Comparison of ENCODE assay signal across 9 mouse cellular contexts in the genomic region with DNA sequence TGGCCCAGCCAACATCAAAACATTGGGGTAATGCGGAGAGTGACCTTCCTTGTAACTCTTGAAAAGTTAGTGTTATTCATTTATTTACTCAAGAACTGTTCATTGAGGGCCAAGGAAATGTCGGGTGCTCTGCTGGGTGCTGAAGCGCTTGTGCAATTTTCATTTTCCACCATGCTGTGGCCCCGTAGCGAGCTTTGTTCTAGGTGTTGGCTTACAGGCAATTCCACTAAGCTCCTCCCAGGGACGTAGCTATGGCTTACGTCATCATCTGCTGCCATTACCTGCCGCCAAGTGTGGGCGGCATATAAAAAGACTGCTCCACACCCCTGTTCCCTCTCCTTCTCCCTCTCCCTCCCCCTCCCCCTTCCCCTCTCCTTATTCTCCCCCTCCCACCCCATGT. TPM values are rescaled to one million over a fixed set of nuclear protein-coding genes. Genes with fewer than 3 reads are reported as not detected.
A peak's percentile ranks its signal among the peaks of the same experiment; 100 is the strongest.
DNase-seq lines count a peak whose midpoint lies in the region; ATAC-seq lines count a peak whose summit lies in the region.
"Had no signal": no experiment of that assay in that cellular context is flagged by ENCODE, and none has a peak within 500 bp of the region (broad histone marks: within the 10 kb centered on the region; RNA-seq: fewer than 3 reads in every experiment).

No protein-coding gene starts in this region.

- no peak for DNase-seq in heart, postnatal 4 days
- peak; percentile 77 for DNase-seq in embryonic facial prominence, embryonic 11.5 days (ENCODE audit: low spot score)
- no peak for DNase-seq in limb, embryonic 10.5 days (ENCODE audit: low spot score)
- peak; percentile 57 for DNase-seq in midbrain, embryonic 14.5 days
- DNase-seq in adrenal gland, postnatal 4 days (ENCODE audit: low spot score in 2 of 2), result no peak
- no peak for DNase-seq in urinary bladder, postnatal 14 days (ENCODE audit: low spot score)
- no peak for DNase-seq in cerebellum, postnatal 14 days

- no peak overlapping the region for H3K4me3 ChIP-seq in heart, embryonic 14.5 days (ENCODE audit: control insufficient read depth in 1 of 2, insufficient read depth in 1 of 2, low read depth in 1 of 2, low read length in 2 of 2)
- H3K4me3 ChIP-seq in embryonic facial prominence, embryonic 11.5 days (ENCODE audit: low read depth, low read length), result no peak overlapping the region
- H3K4me3 ChIP-seq in limb, embryonic 10.5 days, result peak overlapping the region; percentile 35
- H3K4me3 ChIP-seq in midbrain, embryonic 14.5 days (replicated peaks; ENCODE audit: low read depth, low read length), result peak overlapping the region; percentile 9; the same call in 1 of the 2 replicates

- peaks cover 23 to 31% of the 10 kb centered on the region in 2 experiments for H3K4me1 ChIP-seq in heart, embryonic 14.5 days (ENCODE audit: control insufficient read depth in 2 of 2, insufficient read depth in 2 of 2, low read length in 2 of 2)
- H3K4me1 ChIP-seq in embryonic facial prominence, embryonic 11.5 days (ENCODE audit: control insufficient read depth, insufficient read depth, low read length), result peaks cover 13% of the 10 kb centered on the region
- peaks cover 72% of the 10 kb centered on the region for H3K4me1 ChIP-seq in limb, embryonic 10.5 days
- H3K4me1 ChIP-seq in midbrain, embryonic 14.5 days (ENCODE audit: control insufficient read depth, insufficient read depth, low read length), result 0 out of 2 replicates have a peak, but pooled peaks cover 3% of the 10 kb centered on the region

- H3K4me2 ChIP-seq in heart, embryonic 14.5 days (ENCODE audit: low read length), result peak overlapping the region; percentile 49
- peak overlapping the region; percentile 26 for H3K4me2 ChIP-seq in embryonic facial prominence, embryonic 11.5 days (ENCODE audit: low read depth, low read length)
- peak overlapping the region; percentile 41 for H3K4me2 ChIP-seq in midbrain, embryonic 14.5 days (ENCODE audit: low read length)

- no peaks in the 10 kb centered on the region for H3K27me3 ChIP-seq in heart, embryonic 14.5 days (ENCODE audit: control insufficient read depth, insufficient read depth, low read length)
- H3K27me3 ChIP-seq in embryonic facial prominence, embryonic 11.5 days (ENCODE audit: control insufficient read depth, insufficient read depth, low read length), result no peaks in the 10 kb centered on the region
- no peaks in the 10 kb centered on the region for H3K27me3 ChIP-seq in limb, embryonic 10.5 days (ENCODE audit: low read depth, poor library complexity, severe bottlenecking)
- no peaks in the 10 kb centered on the region for H3K27me3 ChIP-seq in midbrain, embryonic 14.5 days (ENCODE audit: control insufficient read depth, insufficient read depth, low read length)

- WGBS in heart, embryonic 14.5 days, result 22% methylated on average over 9 of the region's 9 CpGs
- 13% methylated on average over 9 of the region's 9 CpGs for WGBS in embryonic facial prominence, embryonic 11.5 days
- WGBS in limb, embryonic 10.5 days, result 20% methylated on average over 9 of the region's 9 CpGs
- 27% methylated on average over 9 of the region's 9 CpGs for WGBS in midbrain, embryonic 14.5 days

- H3K36me3 ChIP-seq in heart, embryonic 14.5 days (ENCODE audit: control insufficient read depth, insufficient read depth, low read length), result no peaks in the 10 kb centered on the region
- no peaks in the 10 kb centered on the region for H3K36me3 ChIP-seq in embryonic facial prominence, embryonic 11.5 days (replicated peaks; ENCODE audit: control insufficient read depth, insufficient read depth, low read depth, low read length)
- no peaks in the 10 kb centered on the region for H3K36me3 ChIP-seq in limb, embryonic 10.5 days
- no peaks in the 10 kb centered on the region for H3K36me3 ChIP-seq in midbrain, embryonic 14.5 days (ENCODE audit: control insufficient read depth, insufficient read depth, low read length)
- H3K36me3 ChIP-seq: G1E had no signal

- no peak for ATAC-seq in heart, embryonic 14.5 days (ENCODE audit: insufficient number of reproducible peaks, insufficient read depth, low FRiP score, low read depth)
- ATAC-seq in embryonic facial prominence, embryonic 11.5 days (replicated peaks; ENCODE audit: insufficient number of reproducible peaks, low FRiP score, low TSS enrichment, low read depth), result no peak
- ATAC-seq in midbrain, embryonic 14.5 days (ENCODE audit: low FRiP score, low TSS enrichment), result no peak

- no peaks in the 10 kb centered on the region for H3K9me3 ChIP-seq in heart, embryonic 14.5 days (ENCODE audit: control insufficient read depth, low read length)
- no peaks in the 10 kb centered on the region for H3K9me3 ChIP-seq in embryonic facial prominence, embryonic 11.5 days (replicated peaks; ENCODE audit: control insufficient read depth, low read length)
- no peaks in the 10 kb centered on the region for H3K9me3 ChIP-seq in limb, embryonic 10.5 days (replicated peaks)
- H3K9me3 ChIP-seq in midbrain, embryonic 14.5 days (ENCODE audit: control insufficient read depth, low read length), result no peaks in the 10 kb centered on the region
- H3K9me3 ChIP-seq: G1E had no signal

- H3K27ac ChIP-seq in heart, embryonic 14.5 days (replicated peaks in 1 of 2; ENCODE audit: control insufficient read depth in 1 of 2, insufficient read depth in 1 of 2, low read depth in 2 of 2, low read length in 2 of 2), result 0 out of 4 replicates have a peak overlapping the region, but pooled peaks have one; percentile 24 to 44
- peak overlapping the region; percentile 79 for H3K27ac ChIP-seq in embryonic facial prominence, embryonic 11.5 days (replicated peaks; ENCODE audit: low read depth, low read length)
- peak overlapping the region; percentile 88 for H3K27ac ChIP-seq in limb, embryonic 10.5 days
- no peak overlapping the region for H3K27ac ChIP-seq in midbrain, embryonic 14.5 days (replicated peaks; ENCODE audit: low read depth, low read length)

- 0 out of 2 replicates have a peak overlapping the region, but pooled peaks have one; percentile 43 for H3K9ac ChIP-seq in heart, embryonic 14.5 days (ENCODE audit: low read length)
- H3K9ac ChIP-seq in embryonic facial prominence, embryonic 11.5 days (replicated peaks; ENCODE audit: low read length), result no peak overlapping the region; the same call in 1 of the 2 replicates
- H3K9ac ChIP-seq in midbrain, embryonic 14.5 days (replicated peaks; ENCODE audit: low read length), result no peak overlapping the region

RNA-seq across cellular contexts. Expression of a gene that starts 29.2 kb away (rescaled TPM):
- 18.7 and 24.0 TPM in 2 replicates for polyA plus RNA-seq in heart, embryonic 14.5 days (2014; fragmentation: Nextera tagmentation; extraction: Ambion mirVana)
- total RNA-seq in heart, postnatal 4 days (2021), result 10 to 100 TPM; 21.9 TPM
- 53.3 and 57.0 TPM in 2 replicates for polyA plus RNA-seq in embryonic facial prominence, embryonic 11.5 days (2014; fragmentation: Nextera tagmentation; extraction: Ambion mirVana)
- polyA plus RNA-seq in limb, embryonic 10.5 days (2016; fragmentation: Nextera tagmentation; extraction: Ambion mirVana), result 54.8 and 59.8 TPM in 2 replicates
- 7.2 and 8.0 TPM in 2 replicates for polyA plus RNA-seq in midbrain, embryonic 14.5 days (2014; fragmentation: Nextera tagmentation; extraction: Ambion mirVana)
- 10 to 100 TPM; 11.9 to 16.3 TPM for total RNA-seq in adrenal gland, postnatal 4 days (2021)
- total RNA-seq: G1E had no signal
- polyA plus RNA-seq: G1E had no signal

RNA-seq across cellular contexts. Expression of a gene that starts 30.1 kb away (rescaled TPM):
- polyA plus RNA-seq in heart, embryonic 14.5 days (2014; fragmentation: Nextera tagmentation; extraction: Ambion mirVana), result 1.1 TPM in 2 replicates
- total RNA-seq in heart, postnatal 4 days (2021), result under 1 TPM; 0.09 to 0.33 TPM
- polyA plus RNA-seq in embryonic facial prominence, embryonic 11.5 days (2014; fragmentation: Nextera tagmentation; extraction: Ambion mirVana), result 1.0 and 1.3 TPM in 2 replicates
- 0.14 and 0.55 TPM in 2 replicates for polyA plus RNA-seq in limb, embryonic 10.5 days (2016; fragmentation: Nextera tagmentation; extraction: Ambion mirVana)
- 0.12 TPM in 1 of 2 replicates, not detected in the other for polyA plus RNA-seq in midbrain, embryonic 14.5 days (2014; fragmentation: Nextera tagmentation; extraction: Ambion mirVana)
- total RNA-seq in adrenal gland, postnatal 4 days (2021), result under 1 TPM in 1 of 2 experiments, not detected in 1; 0.11 TPM
- polyA plus RNA-seq: G1E had no signal

RNA-seq across cellular contexts. Expression of a gene that starts 54.1 kb away (rescaled TPM):
- 12.6 and 13.9 TPM in 2 replicates for polyA plus RNA-seq in heart, embryonic 14.5 days (2014; fragmentation: Nextera tagmentation; extraction: Ambion mirVana)
- total RNA-seq in heart, postnatal 4 days (2021), result 1 to 10 TPM; 4.4 to 5.3 TPM
- 10.5 and 10.6 TPM in 2 replicates for polyA plus RNA-seq in embryonic facial prominence, embryonic 11.5 days (2014; fragmentation: Nextera tagmentation; extraction: Ambion mirVana)
- polyA plus RNA-seq in limb, embryonic 10.5 days (2016; fragmentation: Nextera tagmentation; extraction: Ambion mirVana), result 2.5 and 3.3 TPM in 2 replicates
- 2.3 and 4.2 TPM in 2 replicates for polyA plus RNA-seq in midbrain, embryonic 14.5 days (2014; fragmentation: Nextera tagmentation; extraction: Ambion mirVana)
- 1 to 10 TPM; 1.4 to 1.9 TPM for total RNA-seq in adrenal gland, postnatal 4 days (2021)
- total RNA-seq: G1E had no signal
- polyA plus RNA-seq: G1E had no signal

Comparison
In these comparisons a context has a peak if more than half of its experiments do, and no peak if none do; other contexts are left out.
1. H3K4me3 ChIP-seq: peak in limb, embryonic 10.5 days (single experiment) and midbrain, embryonic 14.5 days (single experiment); none in heart, embryonic 14.5 days (0 of 2) and embryonic facial prominence, embryonic 11.5 days (single experiment).
2. DNase-seq: peak in embryonic facial prominence, embryonic 11.5 days (single experiment) and midbrain, embryonic 14.5 days (single experiment); none in heart, postnatal 4 days (single experiment), limb, embryonic 10.5 days (single experiment), adrenal gland, postnatal 4 days (0 of 2), urinary bladder, postnatal 14 days (single experiment) and cerebellum, postnatal 14 days (0 of 2).
3. Peak in every context shown above with its lines, with median percentiles within 50 percentile points of each other: H3K4me2 ChIP-seq.